Mouse (Mus musculus) liver, adult (tissue): Measurements from ENCODE around the gene Olfr1079.
"Not testable (repeated sequence)": the region's sequence is repeated elsewhere in the genome, so short reads cannot be mapped to it uniquely, and the experiment has no call there.

Source experiments
- GATA4 ChIP-seq: IDR thresholded peaks from 2 replicates; pipeline ENCODE4 v1.6.1; 2014; ENCODE audit warnings: mild to moderate bottlenecking, low read length; ENCODE audit not compliant: insufficient replicate concordance

The Olfr1079 gene

GRCm38 (mm10) chr2:86542380-86542779 is at the start of gene Olfr1079:
TSS of gene Olfr1079 (minus strand) at chr2:86542480.
- no peak for TF ChIP-seq GATA4

GRCm38 (mm10) chr2:86558135-86558534 is 15.9 kb upstream of the Olfr1079 start, which contains the start of gene Olfr1080:
TSS of gene Olfr1080 (minus strand) at chr2:86558235.
- not testable (repeated sequence) for TF ChIP-seq GATA4

GRCm38 (mm10) chr2:86530991-86531390 is 11.3 kb downstream of the Olfr1079 start:
- no peak for TF ChIP-seq GATA4

- no peak for TF ChIP-seq GATA4
These were observed 34.1 kb downstream of the Olfr1079 start, which contains the start of gene Olfr1076 for GRCm38 (mm10) chr2:86508161-86508560. TSS of gene Olfr1076 (plus strand) at chr2:86508461.

- no peak for TF ChIP-seq GATA4
These were observed 55.0 kb downstream of the Olfr1079 start, which contains the start of gene Olfr228 for GRCm38 (mm10) chr2:86487286-86487685. TSS of gene Olfr228 (minus strand) at chr2:86487386.
